Mouse (Mus musculus) spleen, adult 2 months (tissue): ENCODE measurements around the gene Fam126b.

ENCODE experiments used
- CTCF ChIP-seq: fragments of 200-500 bp; IDR thresholded peaks from 2 replicates; pipeline ENCODE4 v1.5.1; 2011; ENCODE audit warnings: mild to moderate bottlenecking, inconsistent platforms; ENCODE audit not compliant: insufficient read depth, insufficient read length, insufficient replicate concordance; ENCODE audit errors: extremely low read depth
- POLR2A ChIP-seq: fragments of 200-500 bp; IDR thresholded peaks from 2 replicates; pipeline ENCODE4 v1.6.1; 2011; ENCODE audit warnings: low read depth, low read length, inconsistent platforms

DNA sequence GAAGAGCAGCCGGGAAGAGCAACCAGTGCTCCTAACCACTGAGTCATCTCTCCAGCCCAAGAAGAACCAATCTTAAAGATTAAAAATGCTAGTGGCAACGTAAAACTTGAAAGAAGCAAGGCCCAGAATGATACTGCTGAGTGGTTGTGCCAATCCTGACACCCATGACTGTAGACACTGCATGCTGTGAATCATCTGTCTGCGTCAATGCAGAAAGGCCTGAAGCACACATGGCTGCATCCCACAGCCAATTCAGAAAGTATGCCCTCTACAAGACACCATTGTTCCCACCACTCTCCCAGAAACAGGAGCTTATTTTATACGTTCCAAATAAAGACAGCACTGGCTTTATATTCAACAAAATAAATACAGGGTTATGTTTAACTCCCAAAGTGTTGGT, 103.5 kb downstream of the Fam126b start:
- TF ChIP-seq CTCF = no peak
- no peak for TF ChIP-seq POLR2A
